Mouse (Mus musculus) gastrocnemius, adult 2 months (tissue): ENCODE results near the gene Camta2. TPM values are rescaled to one million over a fixed set of nuclear protein-coding genes. Genes with fewer than 3 reads are reported as not detected.

ENCODE experiments used
- DNase-seq: peaks from one replicate; pipeline ENCODE4 v3.0.0; 2022
- H3K27ac ChIP-seq: fragments of 200-600 bp; 2 replicates; pipeline ENCODE4 v1.8.1; 2022; ENCODE audit warnings: mild to moderate bottlenecking
- H3K4me3 ChIP-seq: fragments of 200-600 bp; 2 replicates; pipeline ENCODE4 v1.8.1; 2022; ENCODE audit warnings: mild to moderate bottlenecking, moderate library complexity
- CTCF ChIP-seq: fragments of 200-600 bp; IDR thresholded peaks from 2 replicates; pipeline ENCODE4 v1.8.1; 2022; ENCODE audit warnings: antibody characterized with exemption, mild to moderate bottlenecking, moderate library complexity
- intact Hi-C: fragments of 180-260 bp; cut with DNase I; formaldehyde crosslinking; loops from one replicate; pipeline ENCODE4 v1.15.1; 2025
- total RNA-seq, 2 experiments: library from RNA; stranded (reverse); gene quantifications; 2 replicates each; pipeline ENCODE4 v1.2.3; 2021

The Camta2 gene
- total RNA-seq, 2 experiments from 2014 or later, result 39.6 to 44.9 TPM

GRCm38 (mm10) chr11:70686901-70687566 is 871 bp downstream of the Camta2 start:
- Histone ChIP-seq H3K27ac (peak overlapping the region; percentile 98), H3K4me3 (peak overlapping the region; percentile 84)
- DNase-seq, result no peak
- intact Hi-C loops, result loop anchor here (2.0 kb wide), 1 partner anchor 14 kb away; the partner anchor contains the start of genes Inca1 and Kif1c
- TF ChIP-seq CTCF, result no peak

DNA sequence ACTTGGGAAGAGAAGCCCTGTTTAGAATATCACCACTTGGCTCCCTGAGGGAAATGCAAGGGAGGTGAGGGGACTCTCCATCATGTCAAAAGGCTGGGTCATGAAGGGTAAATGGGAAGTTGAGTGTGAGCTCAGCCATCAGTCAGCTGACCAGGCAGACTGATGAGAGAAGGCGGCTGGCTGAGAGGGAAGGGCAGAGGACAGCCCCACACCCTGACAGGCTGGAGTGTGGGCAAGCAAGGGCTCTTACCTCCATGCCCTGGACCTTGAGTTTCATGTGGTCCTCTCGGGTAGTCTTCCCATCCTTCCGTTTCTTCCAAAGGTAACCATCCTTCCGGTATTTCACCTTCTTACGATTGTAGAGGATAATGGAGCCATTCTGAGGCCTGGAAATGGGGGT is 4.3 kb downstream of the Camta2 start:
- no peak for TF ChIP-seq CTCF
- Histone ChIP-seq H3K27ac (no peak overlapping the region), H3K4me3 (no peak overlapping the region)
- no peak for DNase-seq
- intact Hi-C loops, result loop anchor here (2.0 kb wide), 1 partner anchor 71 kb away; no protein-coding TSS in a partner anchor

- no peak overlapping the region for H3K27ac ChIP-seq
- TF ChIP-seq CTCF, result peak; percentile 45
- intact Hi-C loops, result loop anchor here (2.0 kb wide), 1 partner anchor 73 kb away; no protein-coding TSS in a partner anchor
These were observed 5.9 kb downstream of the Camta2 start for GRCm38 (mm10) chr11:70681897-70682581.

DNA sequence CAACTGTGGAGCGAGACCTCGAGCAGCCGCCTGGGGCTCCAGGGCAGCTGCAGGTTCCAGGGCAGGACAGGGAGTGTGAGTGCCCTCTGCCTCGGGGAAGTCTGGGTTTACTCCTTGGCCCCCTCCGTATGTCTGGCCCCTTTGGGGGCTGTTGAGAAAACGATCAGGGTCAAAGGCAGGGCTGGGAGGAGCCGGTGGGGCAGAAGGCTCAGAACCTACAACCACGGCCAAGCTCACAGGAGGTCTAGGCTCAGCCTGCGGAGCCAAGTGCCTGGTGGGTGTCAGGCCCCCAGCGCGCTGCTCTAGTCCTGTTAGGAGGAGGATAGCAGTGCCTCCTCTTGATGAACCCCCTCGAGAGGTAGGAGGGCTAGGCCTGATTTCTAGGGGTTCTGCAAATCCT is 6.7 kb downstream of the Camta2 start:
- no peak overlapping the region for H3K4me3 ChIP-seq
- no peak for TF ChIP-seq CTCF
- intact Hi-C loops, result no loop called here
- no peak overlapping the region for H3K27ac ChIP-seq
- no peak for DNase-seq

More at GRCm38 (mm10) chr11:70681897-70682581, 5.9 kb downstream of the Camta2 start:
- no peak for DNase-seq
- H3K4me3 ChIP-seq, result no peak overlapping the region

GRCm38 (mm10) chr11:70679894-70680293 is 8.0 kb downstream of the Camta2 start:
- no peak overlapping the region for H3K27ac ChIP-seq
- intact Hi-C loops, result no loop called here
- TF ChIP-seq CTCF, result no peak
- H3K4me3 ChIP-seq, result no peak overlapping the region
- DNase-seq, result peak; percentile 25

GRCm38 (mm10) chr11:70679361-70679760 is 8.5 kb downstream of the Camta2 start:
- H3K27ac ChIP-seq, result no peak overlapping the region
- intact Hi-C loops, result no loop called here
- no peak overlapping the region for H3K4me3 ChIP-seq
- TF ChIP-seq CTCF, result no peak
- peak; percentile 17 for DNase-seq

GRCm38 (mm10) chr11:70678576-70678975 is 9.3 kb downstream of the Camta2 start:
- no peak overlapping the region for H3K27ac ChIP-seq
- no peak for DNase-seq
- no peak overlapping the region for H3K4me3 ChIP-seq
- TF ChIP-seq CTCF, result no peak
- intact Hi-C loops, result no loop called here

- TF ChIP-seq CTCF, result no peak
- intact Hi-C loops, result no loop called here
- DNase-seq, result no peak
- Histone ChIP-seq H3K27ac (no peak overlapping the region), H3K4me3 (no peak overlapping the region)
These were observed 9.8 kb downstream of the Camta2 start for GRCm38 (mm10) chr11:70678092-70678491.

GRCm38 (mm10) chr11:70674501-70674900 is 13.4 kb downstream of the Camta2 start:
- H3K4me3 ChIP-seq, result no peak overlapping the region
- intact Hi-C loops, result no loop called here
- no peak overlapping the region for H3K27ac ChIP-seq
- no peak for TF ChIP-seq CTCF
- peak; percentile 25 for DNase-seq

- Histone ChIP-seq H3K27ac (no peak overlapping the region), H3K4me3 (no peak overlapping the region)
- no peak for TF ChIP-seq CTCF
- intact Hi-C loops, result no loop called here
- peak; percentile 13 for DNase-seq
These were observed 13.9 kb downstream of the Camta2 start for GRCm38 (mm10) chr11:70674014-70674413.

DNA sequence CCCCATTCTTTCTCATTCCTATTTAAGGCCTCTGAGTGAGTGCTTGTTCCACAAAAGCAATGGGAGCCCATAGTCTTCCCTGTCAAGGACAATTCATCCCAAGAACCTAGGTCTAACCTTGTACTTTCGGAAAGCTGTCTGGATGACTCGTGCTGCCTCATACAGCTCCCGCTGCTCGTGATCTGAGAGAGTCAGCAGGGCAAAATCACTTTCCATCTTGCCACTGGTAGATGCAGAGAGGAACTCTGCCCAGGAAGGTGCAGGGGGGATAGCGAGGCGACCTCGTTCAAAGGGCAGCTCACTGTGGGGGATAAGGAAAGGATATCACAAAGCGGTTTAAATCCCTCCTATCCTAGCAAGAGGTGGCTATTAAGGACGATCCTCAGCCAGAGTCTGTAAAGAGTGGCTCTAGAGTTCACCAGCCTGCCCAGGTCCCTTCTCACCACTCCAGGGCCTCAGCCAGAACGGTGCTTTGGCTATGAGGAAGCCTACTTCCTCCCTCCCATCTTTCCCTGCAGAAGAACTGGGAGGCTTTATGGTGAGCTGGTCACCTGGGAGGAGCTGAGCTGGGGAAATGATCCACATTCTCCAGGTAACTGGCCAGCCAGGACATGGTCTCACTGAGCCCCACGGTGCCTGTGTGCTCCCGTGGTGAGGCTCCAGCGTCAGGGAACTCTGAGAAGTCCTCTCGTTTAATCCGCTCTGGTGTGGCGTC is 16.4 kb downstream of the Camta2 start:
- no peak overlapping the region for H3K4me3 ChIP-seq
- no peak overlapping the region for H3K27ac ChIP-seq
- intact Hi-C loops, result no loop called here
- TF ChIP-seq CTCF, result no peak
- peak; percentile 25 for DNase-seq

- Histone ChIP-seq H3K27ac (peak overlapping the region; percentile 99), H3K4me3 (peak overlapping the region; percentile 75)
- TF ChIP-seq CTCF, result no peak
- DNase-seq, result peak; percentile 39
- intact Hi-C loops, result no loop called here
These were observed 17.4 kb downstream of the Camta2 start for GRCm38 (mm10) chr11:70670483-70670882.
